8 mouse cellular contexts compared by ENCODE assay signal in genomic region chr4:155992906-155993547, GRCm38 (mm10). TPM values are rescaled to one million over a fixed set of nuclear protein-coding genes. Genes with fewer than 3 reads are reported as not detected.
DNase-seq lines count a peak whose midpoint lies in the region; ATAC-seq and TF ChIP-seq lines count a peak whose summit lies in the region.

No protein-coding gene starts in this region.

- DNase-seq in B cell, adult 2 months: peak; percentile 96 to 98
- peak; percentile 98 for DNase-seq in embryonic facial prominence, embryonic 14.5 days (ENCODE audit: low spot score)
- peak; percentile 97 for DNase-seq in heart, adult 9 months (ENCODE audit: low spot score in 2 of 2)
- peak; percentile 98 for DNase-seq in kidney, adult 9 months
- peak; percentile 98 for DNase-seq in limb, embryonic 14.5 days (ENCODE audit: low spot score)
- DNase-seq in splenic B cell, adult 2 months (ENCODE audit: low read depth, low spot score): peak; percentile 96

- H3K36me3 ChIP-seq in embryonic facial prominence, embryonic 14.5 days (ENCODE audit: control insufficient read depth, insufficient read depth, low read length): peaks cover 19% of the 10 kb centered on the region
- H3K36me3 ChIP-seq in limb, embryonic 14.5 days (ENCODE audit: control insufficient read depth, insufficient read depth, low read length): peaks cover 23% of the 10 kb centered on the region
- peaks cover 5% of the 10 kb centered on the region; the same call in 1 of the 2 replicates for H3K36me3 ChIP-seq in midbrain, embryonic 16.5 days (ENCODE audit: control insufficient read depth, insufficient read depth, low read length)
- H3K36me3 ChIP-seq in splenic B cell, adult 2 months (ENCODE audit: control insufficient read depth, insufficient read depth, low read length, poor library complexity, severe bottlenecking): peaks cover 8% of the 10 kb centered on the region

- no peaks in the 10 kb centered on the region for H3K27me3 ChIP-seq in embryonic facial prominence, embryonic 14.5 days (replicated peaks; ENCODE audit: control insufficient read depth, insufficient read depth, low read length)
- no peaks in the 10 kb centered on the region for H3K27me3 ChIP-seq in limb, embryonic 14.5 days (ENCODE audit: control insufficient read depth, insufficient read depth, low read length)
- no peaks in the 10 kb centered on the region for H3K27me3 ChIP-seq in midbrain, embryonic 16.5 days (ENCODE audit: control insufficient read depth, insufficient read depth, low read depth, low read length)
- H3K27me3 ChIP-seq in splenic B cell, adult 2 months (ENCODE audit: control insufficient read depth, insufficient read depth, low read length, poor library complexity, severe bottlenecking): no peaks in the 10 kb centered on the region

- peak overlapping the region; percentile 100 for H3K27ac ChIP-seq in bone marrow, adult 2 months (ENCODE audit: control insufficient read depth, insufficient read depth, low read depth, low read length, poor library complexity)
- peak overlapping the region; percentile 91 for H3K27ac ChIP-seq in embryonic facial prominence, embryonic 14.5 days (replicated peaks; ENCODE audit: low read depth, low read length)
- peak overlapping the region; percentile 86 for H3K27ac ChIP-seq in limb, embryonic 14.5 days (replicated peaks; ENCODE audit: low read depth, low read length)
- peak overlapping the region; percentile 92 for H3K27ac ChIP-seq in midbrain, embryonic 16.5 days (ENCODE audit: low read length)

- H3K9me3 ChIP-seq in embryonic facial prominence, embryonic 14.5 days (ENCODE audit: control insufficient read depth, low read length): no peaks in the 10 kb centered on the region
- no peaks in the 10 kb centered on the region for H3K9me3 ChIP-seq in limb, embryonic 14.5 days (ENCODE audit: control insufficient read depth, low read length)
- H3K9me3 ChIP-seq in midbrain, embryonic 16.5 days (replicated peaks; ENCODE audit: control insufficient read depth, low read length, poor library complexity, severe bottlenecking): no peaks in the 10 kb centered on the region

- H3K4me1 ChIP-seq in bone marrow, adult 2 months (ENCODE audit: control insufficient read depth, insufficient read depth, low read length): peaks cover 8% of the 10 kb centered on the region
- H3K4me1 ChIP-seq in embryonic facial prominence, embryonic 14.5 days (ENCODE audit: control insufficient read depth, insufficient read depth, low read length): peaks cover 17% of the 10 kb centered on the region
- H3K4me1 ChIP-seq in limb, embryonic 14.5 days (ENCODE audit: control insufficient read depth, insufficient read depth, low read length): peaks cover 19% of the 10 kb centered on the region
- peaks cover 30% of the 10 kb centered on the region for H3K4me1 ChIP-seq in midbrain, embryonic 16.5 days (ENCODE audit: control insufficient read depth, insufficient read depth, low read length)

- peak; percentile 26; the same call in 1 of the 2 replicates for TF ChIP-seq POLR2A in bone marrow, adult 2 months (IDR thresholded peaks at IDR 0.05; ENCODE audit: borderline replicate concordance, control insufficient read depth, low read depth, low read length)
- peak; percentile 53; the same call in 1 of the 2 replicates for TF ChIP-seq POLR2A in limb, embryonic 14.5 days (IDR thresholded peaks at IDR 0.05; ENCODE audit: borderline replicate concordance, extremely low read depth, insufficient read depth, insufficient read length)

- H3K9ac ChIP-seq in embryonic facial prominence, embryonic 14.5 days (ENCODE audit: low read depth, low read length): peak overlapping the region; percentile 86
- peak overlapping the region; percentile 88 for H3K9ac ChIP-seq in limb, embryonic 14.5 days (ENCODE audit: low read depth, low read length, severe bottlenecking)
- peak overlapping the region; percentile 75 for H3K9ac ChIP-seq in midbrain, embryonic 16.5 days (ENCODE audit: low read depth, low read length)

- under 1% methylated on average over 70 of the region's 70 CpGs for WGBS in bone marrow, adult 2 months
- 0% methylated on average over 46 of the region's 70 CpGs for WGBS in embryonic facial prominence, embryonic 14.5 days
- WGBS in limb, embryonic 14.5 days: under 1% methylated on average over 70 of the region's 70 CpGs
- WGBS in midbrain, embryonic 16.5 days: under 1% methylated on average over 69 of the region's 70 CpGs

- peak overlapping the region; percentile 80 for H3K4me3 ChIP-seq in bone marrow, adult 2 months (replicated peaks; ENCODE audit: control insufficient read depth, low read depth, low read length)
- H3K4me3 ChIP-seq in embryonic facial prominence, embryonic 14.5 days (ENCODE audit: low read depth, low read length): peak overlapping the region; percentile 73
- peak overlapping the region; percentile 88 for H3K4me3 ChIP-seq in limb, embryonic 14.5 days (replicated peaks; ENCODE audit: low read length)
- H3K4me3 ChIP-seq in midbrain, embryonic 16.5 days (ENCODE audit: low read depth, low read length): peak overlapping the region; percentile 76

- TF ChIP-seq CTCF in bone marrow, adult 2 months (IDR thresholded peaks at IDR 0.05; ENCODE audit: control insufficient read depth, insufficient read depth, low read length): no peak

- peak overlapping the region; percentile 59 for H3K4me2 ChIP-seq in embryonic facial prominence, embryonic 14.5 days (ENCODE audit: low read depth, low read length)
- H3K4me2 ChIP-seq in limb, embryonic 14.5 days (replicated peaks; ENCODE audit: low read depth, low read length, severe bottlenecking): peak overlapping the region; percentile 59
- H3K4me2 ChIP-seq in midbrain, embryonic 16.5 days (ENCODE audit: low read length): peak overlapping the region; percentile 85

- peak; percentile 90 for ATAC-seq in embryonic facial prominence, embryonic 14.5 days (ENCODE audit: low read depth)
- peak; percentile 89 for ATAC-seq in limb, embryonic 14.5 days (ENCODE audit: low FRiP score, low read depth)
- peak; percentile 86 for ATAC-seq in midbrain, embryonic 16.5 days

RNA-seq across cellular contexts. Expression of gene Sdf4, which starts 0.4 kb away (rescaled TPM):
- 60.1 and 111 TPM in 2 replicates for polyA plus RNA-seq in bone marrow, adult 2 months (2011; ENCODE audit: insufficient read depth, insufficient read length, low replicate concordance, missing spikeins)
- 164 and 181 TPM in 2 replicates for polyA plus RNA-seq in embryonic facial prominence, embryonic 14.5 days (2014; fragmentation: Nextera tagmentation; extraction: Ambion mirVana)
- polyA plus RNA-seq in limb, embryonic 14.5 days (2012; rRNA removed): 52.4 and 74.5 TPM in 2 replicates
- polyA plus RNA-seq in limb, embryonic 14.5 days (2014; fragmentation: Nextera tagmentation; extraction: Ambion mirVana): 171 TPM in 2 replicates
- 112 and 114 TPM in 2 replicates for polyA plus RNA-seq in midbrain, embryonic 16.5 days (2015; fragmentation: Nextera tagmentation; extraction: Ambion mirVana)

RNA-seq across cellular contexts. Expression of gene B3galt6, which starts 0.6 kb away (rescaled TPM):
- 1.8 and 2.0 TPM in 2 replicates for polyA plus RNA-seq in bone marrow, adult 2 months (2011; ENCODE audit: insufficient read depth, insufficient read length, low replicate concordance, missing spikeins)
- 14.7 and 17.5 TPM in 2 replicates for polyA plus RNA-seq in embryonic facial prominence, embryonic 14.5 days (2014; fragmentation: Nextera tagmentation; extraction: Ambion mirVana)
- polyA plus RNA-seq in limb, embryonic 14.5 days (2012; rRNA removed): 11.3 and 15.2 TPM in 2 replicates
- 17.0 and 18.8 TPM in 2 replicates for polyA plus RNA-seq in limb, embryonic 14.5 days (2014; fragmentation: Nextera tagmentation; extraction: Ambion mirVana)
- 37.8 and 41.0 TPM in 2 replicates for polyA plus RNA-seq in midbrain, embryonic 16.5 days (2015; fragmentation: Nextera tagmentation; extraction: Ambion mirVana)

RNA-seq across cellular contexts. Expression of gene Tnfrsf4, which starts 20.6 kb away (rescaled TPM):
- 6.4 and 12.4 TPM in 2 replicates for polyA plus RNA-seq in bone marrow, adult 2 months (2011; ENCODE audit: insufficient read depth, insufficient read length, low replicate concordance, missing spikeins)
- polyA plus RNA-seq in embryonic facial prominence, embryonic 14.5 days (2014; fragmentation: Nextera tagmentation; extraction: Ambion mirVana): 0.25 and 0.42 TPM in 2 replicates
- 4.8 and 5.8 TPM in 2 replicates for polyA plus RNA-seq in limb, embryonic 14.5 days (2012; rRNA removed)
- 0.58 and 0.65 TPM in 2 replicates for polyA plus RNA-seq in limb, embryonic 14.5 days (2014; fragmentation: Nextera tagmentation; extraction: Ambion mirVana)
- 0.91 TPM in 1 of 2 replicates, not detected in the other for polyA plus RNA-seq in midbrain, embryonic 16.5 days (2015; fragmentation: Nextera tagmentation; extraction: Ambion mirVana)

RNA-seq across cellular contexts. Expression of gene C1qtnf12, which starts 30.9 kb away (rescaled TPM):
- 53.0 and 132 TPM in 2 replicates for polyA plus RNA-seq in bone marrow, adult 2 months (2011; ENCODE audit: insufficient read depth, insufficient read length, low replicate concordance, missing spikeins)
- polyA plus RNA-seq in embryonic facial prominence, embryonic 14.5 days (2014; fragmentation: Nextera tagmentation; extraction: Ambion mirVana): 49.9 and 52.7 TPM in 2 replicates
- 37.0 and 44.3 TPM in 2 replicates for polyA plus RNA-seq in limb, embryonic 14.5 days (2012; rRNA removed)
- polyA plus RNA-seq in limb, embryonic 14.5 days (2014; fragmentation: Nextera tagmentation; extraction: Ambion mirVana): 52.3 and 56.6 TPM in 2 replicates
- 6.6 and 7.8 TPM in 2 replicates for polyA plus RNA-seq in midbrain, embryonic 16.5 days (2015; fragmentation: Nextera tagmentation; extraction: Ambion mirVana)

RNA-seq across cellular contexts. Expression of gene Tnfrsf18, which starts 32.9 kb away (rescaled TPM):
- 7.9 and 8.0 TPM in 2 replicates for polyA plus RNA-seq in bone marrow, adult 2 months (2011; ENCODE audit: insufficient read depth, insufficient read length, low replicate concordance, missing spikeins)
- 2.7 and 3.1 TPM in 2 replicates for polyA plus RNA-seq in embryonic facial prominence, embryonic 14.5 days (2014; fragmentation: Nextera tagmentation; extraction: Ambion mirVana)
- polyA plus RNA-seq in limb, embryonic 14.5 days (2012; rRNA removed): 1.9 TPM in 2 replicates
- polyA plus RNA-seq in limb, embryonic 14.5 days (2014; fragmentation: Nextera tagmentation; extraction: Ambion mirVana): 3.7 and 4.7 TPM in 2 replicates
- 2.0 and 2.4 TPM in 2 replicates for polyA plus RNA-seq in midbrain, embryonic 16.5 days (2015; fragmentation: Nextera tagmentation; extraction: Ambion mirVana)

Comparison
In these comparisons a context has a peak if more than half of its experiments do, and no peak if none do; other contexts are left out.
1. Peak in every context shown above with its lines: DNase-seq, ATAC-seq, H3K4me3 ChIP-seq and H3K27ac ChIP-seq.